In the genomic region with DNA sequence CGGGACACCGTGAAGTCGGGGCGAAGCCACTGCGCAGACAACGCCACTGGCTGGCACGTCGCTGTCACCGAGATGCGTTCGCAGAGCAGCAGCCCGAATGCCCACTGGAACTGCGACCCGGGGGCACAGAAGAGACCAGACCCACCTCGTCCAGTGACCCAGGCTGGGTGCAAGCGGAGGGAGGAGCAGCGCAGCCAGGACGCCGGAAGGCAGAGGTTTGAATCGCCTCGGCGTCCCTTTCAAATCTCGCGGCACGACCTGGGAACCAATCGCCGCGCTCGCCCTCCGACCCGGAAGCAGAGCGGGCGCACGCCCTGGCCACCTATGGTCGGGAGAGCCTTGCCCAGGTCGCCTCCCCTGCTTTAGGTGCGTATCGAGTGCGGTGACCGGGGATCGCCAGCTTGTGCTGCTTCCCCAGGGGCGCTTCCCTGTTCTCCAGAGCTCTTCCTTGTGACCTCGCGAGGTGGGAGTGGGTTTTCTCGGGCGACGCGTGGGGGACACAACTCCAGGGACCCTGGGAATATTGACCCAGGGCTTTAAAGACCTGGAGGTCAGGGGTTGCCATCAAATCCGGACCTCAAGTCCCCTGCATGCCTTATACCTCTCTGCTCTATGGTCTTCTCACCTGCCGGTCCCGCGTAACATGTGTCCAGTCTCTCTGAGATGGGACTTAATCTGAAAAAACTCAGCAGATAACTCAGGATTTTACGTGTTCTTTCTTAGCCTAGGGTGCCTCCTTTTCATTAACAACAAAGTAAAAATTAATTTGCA, we compare ENCODE assay signal across 8 mouse cellular contexts. TPM values are rescaled to one million over a fixed set of nuclear protein-coding genes. Genes with fewer than 3 reads are reported as not detected.
DNase-seq lines count a peak whose midpoint lies in the region; ATAC-seq lines count a peak whose summit lies in the region.

A gene (minus strand): TSS at position 235 of the 771 bp plus-strand sequence.
A gene (plus strand): TSS at position 286 of the 771 bp plus-strand sequence.

- 1% methylated on average over 53 of the region's 53 CpGs for WGBS in hindbrain, embryonic 11.5 days

- H3K27me3 ChIP-seq in hindbrain, embryonic 11.5 days (ENCODE audit: control insufficient read depth, insufficient read depth, low read length) = no peaks in the 10 kb centered on the region

- H3K4me2 ChIP-seq in hindbrain, embryonic 11.5 days (replicated peaks; ENCODE audit: low read depth, low read length) = peak within 1 kb of the TSS; percentile 72

- H3K9ac ChIP-seq in hindbrain, embryonic 11.5 days (ENCODE audit: low read depth, low read length) = peak within 1 kb of the TSS; percentile 84

- peaks cover 3% of the 10 kb centered on the region; the same call in 1 of the 2 replicates for H3K4me1 ChIP-seq in hindbrain, embryonic 11.5 days (replicated peaks; ENCODE audit: control insufficient read depth, insufficient read depth, low read length)

- H3K36me3 ChIP-seq in hindbrain, embryonic 11.5 days (ENCODE audit: control insufficient read depth, insufficient read depth, low read length) = no peaks in the 10 kb centered on the region

- H3K27ac ChIP-seq in hindbrain, embryonic 11.5 days (ENCODE audit: low read depth, low read length) = no peak within 1 kb of the TSS

- no peaks in the 10 kb centered on the region for H3K9me3 ChIP-seq in hindbrain, embryonic 11.5 days (ENCODE audit: control insufficient read depth, low read length)

- peak within 1 kb of the TSS; percentile 82 for H3K4me3 ChIP-seq in hindbrain, embryonic 11.5 days (ENCODE audit: low read depth, low read length)

- DNase-seq in MN1 (ENCODE audit: low spot score) = peak; percentile 93
- DNase-seq in cerebellum, adult 9-10 months = peak; percentile 79
- peak; percentile 49 to 87 for DNase-seq in frontal cortex, adult 2 months (ENCODE audit: extremely low spot score in 1 of 2, low spot score in 1 of 2)
- DNase-seq in hindbrain, embryonic 11.5 days (ENCODE audit: low spot score) = peak; percentile 92
- peak; percentile 87 to 91 for DNase-seq in layer of hippocampus, postnatal 10 days (ENCODE audit: low spot score in 2 of 2)
- peak; percentile 90 for DNase-seq in lung, postnatal 10 days
- DNase-seq in ovary, postnatal 36 days (ENCODE audit: low spot score) = peak; percentile 86
- peak; percentile 91 to 92 for DNase-seq in thymus, postnatal 36 days

- peak; percentile 98 for ATAC-seq in hindbrain, embryonic 11.5 days (ENCODE audit: low FRiP score)

RNA-seq across cellular contexts. Expression of the first gene that starts in this region (rescaled TPM):
- 0.20 and 0.34 TPM in 2 replicates for polyA plus RNA-seq in frontal cortex, adult 2 months (2012; rRNA removed)
- 12.8 and 14.3 TPM in 2 replicates for polyA plus RNA-seq in hindbrain, embryonic 11.5 days (2014; fragmentation: Nextera tagmentation; extraction: Ambion mirVana)
- 1 to 10 TPM; 2.1 to 2.4 TPM for total RNA-seq in layer of hippocampus, postnatal 10 days (2021)

RNA-seq across cellular contexts. Expression of the second gene that starts in this region (rescaled TPM):
- polyA plus RNA-seq in frontal cortex, adult 2 months (2012; rRNA removed) = 7.3 and 8.2 TPM in 2 replicates
- 91.5 and 93.8 TPM in 2 replicates for polyA plus RNA-seq in hindbrain, embryonic 11.5 days (2014; fragmentation: Nextera tagmentation; extraction: Ambion mirVana)
- 1 to 10 TPM; 8.0 to 8.8 TPM for total RNA-seq in layer of hippocampus, postnatal 10 days (2021)

Comparison
In these comparisons a context has a peak if more than half of its experiments do, and no peak if none do; other contexts are left out.
1. RNA of the first gene that starts in this region (polyA plus RNA-seq): 12.8 to 14.3 TPM in hindbrain, embryonic 11.5 days; 0.20 to 0.34 TPM in frontal cortex, adult 2 months; every median in the first group is over 10 times any median in the second.
2. RNA of the second gene that starts in this region (polyA plus RNA-seq): 91.5 to 93.8 TPM in hindbrain, embryonic 11.5 days; 7.3 to 8.2 TPM in frontal cortex, adult 2 months; every median in the first group is over 10 times any median in the second.
3. Peak in every context shown above with its lines, with median percentiles within 50 percentile points of each other: DNase-seq.